Mouse (Mus musculus) heart, embryonic 14.5 days (tissue): ENCODE data around the gene Pdzd11. TPM values are rescaled to one million over a fixed set of nuclear protein-coding genes. Genes with fewer than 3 reads are reported as not detected.

Experiments used
- polyA plus RNA-seq: library from polyadenylated mRNA; unstranded; fragments of >200 nt; fragmentation: Nextera tagmentation; extraction: Ambion mirVana; gene quantifications from 2 replicates; pipeline ENCODE4 v1.2.1, GENCODE M21; 2014

The Pdzd11 gene
- polyA plus RNA-seq, 1 experiment from 2014 or later, result 103 TPM

Other genes with a start within 250 kb of the Pdzd11 start
- gene Otud6a, start 197.6 kb downstream of the Pdzd11 start, polyA plus RNA-seq, result not detected in 2 replicates
- gene Awat2, start 183.9 kb downstream of the Pdzd11 start, polyA plus RNA-seq, result not detected in 2 replicates
- 30.6 and 32.1 TPM in 2 replicates for gene Igbp1, start 132.3 kb downstream of the Pdzd11 start, polyA plus RNA-seq
- not detected in 2 replicates for gene Dgat2l6, start 101.7 kb downstream of the Pdzd11 start, polyA plus RNA-seq
- not detected in 2 replicates for gene Awat1, start 54.3 kb downstream of the Pdzd11 start, polyA plus RNA-seq
- not detected in 2 replicates for gene P2ry4, start 31.7 kb downstream of the Pdzd11 start, polyA plus RNA-seq
- gene Arr3, start 21.1 kb downstream of the Pdzd11 start, polyA plus RNA-seq, result 0.78 and 0.82 TPM in 2 replicates
- gene Kif4, start 831 bp downstream of the Pdzd11 start, polyA plus RNA-seq, result 24.6 and 25.7 TPM in 2 replicates
- 0.62 and 0.75 TPM in 2 replicates for gene Gdpd2, start 103.3 kb upstream of the Pdzd11 start, polyA plus RNA-seq
- 1.9 and 2.5 TPM in 2 replicates for gene Dlg3, start 141.2 kb upstream of the Pdzd11 start, polyA plus RNA-seq